Mouse (Mus musculus) forebrain, embryonic 11.5 days (tissue): Measurements from ENCODE around the gene Pnpla2. TPM values are rescaled to one million over a fixed set of nuclear protein-coding genes. Genes with fewer than 3 reads are reported as not detected.
"Not testable (repeated sequence)": the region's sequence is repeated elsewhere in the genome, so short reads cannot be mapped to it uniquely, and the experiment has no call there.

Experiments used
- ATAC-seq: fragments of 200-750 bp; cut with Nextera tagmentation; replicated peaks from 2 replicates; pipeline ENCODE4 v1.8.0; 2017; ENCODE audit warnings: moderate TSS enrichment; ENCODE audit not compliant: low FRiP score
- DNase-seq: peaks from one replicate; pipeline ENCODE4 v3.0.0-alpha.2; 2017; ENCODE audit warnings: low spot score
- H3K27ac ChIP-seq: fragments of 300-500 bp; sonication (generic); 2 replicates; pipeline ENCODE4 v1.5.1; 2014; ENCODE audit warnings: low read depth, low read length
- H3K27me3 ChIP-seq: fragments of 300-500 bp; sonication (generic); 2 replicates; pipeline ENCODE4 v1.6.1; 2014; ENCODE audit warnings: mild to moderate bottlenecking, low read length, mixed read lengths; ENCODE audit not compliant: control insufficient read depth, insufficient read depth
- H3K36me3 ChIP-seq: fragments of 300-500 bp; sonication (generic); 2 replicates; pipeline ENCODE4 v1.6.1; 2014; ENCODE audit warnings: mild to moderate bottlenecking, low read length, moderate library complexity, mixed read lengths; ENCODE audit not compliant: control insufficient read depth, insufficient read depth
- H3K4me1 ChIP-seq: fragments of 300-500 bp; sonication (generic); replicated peaks from 2 replicates; pipeline ENCODE4 v1.6.1; 2014; ENCODE audit warnings: low read length, mixed read lengths; ENCODE audit not compliant: control insufficient read depth, insufficient read depth
- H3K4me2 ChIP-seq: fragments of 300-500 bp; sonication (generic); 2 replicates; pipeline ENCODE4 v1.6.1; 2014; ENCODE audit warnings: low read depth, mild to moderate bottlenecking, low read length, moderate library complexity, mixed read lengths; ENCODE audit not compliant: severe bottlenecking
- H3K4me3 ChIP-seq: fragments of 300-500 bp; sonication (generic); 2 replicates; pipeline ENCODE4 v1.5.1; 2014; ENCODE audit warnings: low read depth, low read length
- H3K9ac ChIP-seq: fragments of 300-500 bp; sonication (generic); 2 replicates; pipeline ENCODE4 v1.6.1; 2014; ENCODE audit warnings: low read length
- H3K9me3 ChIP-seq: fragments of 300-500 bp; sonication (generic); 2 replicates; pipeline ENCODE4 v1.6.1; 2016; ENCODE audit warnings: low read length, mixed read lengths; ENCODE audit not compliant: control insufficient read depth
- WGBS: fragments of 180-500 bp; shearing (Covaris S2); extraction: QIAGEN DNeasy Blood & Tissue Kit; methylation state at CpG from one replicate; pipeline ENCODE4 v1.1.7; 2014; 5-methylcytosine and 5-hydroxymethylcytosine counted together
- polyA plus RNA-seq: library from polyadenylated mRNA; unstranded; fragments of >200 nt; fragmentation: Nextera tagmentation; extraction: Ambion mirVana; gene quantifications from 2 replicates; pipeline ENCODE4 v1.2.1, GENCODE M21; 2014

The Pnpla2 gene
- polyA plus RNA-seq, 1 experiment from 2014 or later: 16.9 TPM

- DNase-seq (no peak), ATAC-seq (no peak)
- H3K4me1 ChIP-seq: peaks cover 23% of the 10 kb centered on the region
- H3K4me3 ChIP-seq: no peak overlapping the region
- H3K9ac ChIP-seq: no peak overlapping the region
- H3K4me2 ChIP-seq: no peak overlapping the region
- 42% methylated on average over 6 of the region's 6 CpGs for WGBS
- no peak overlapping the region for H3K27ac ChIP-seq
- H3K27me3 ChIP-seq: no peaks in the 10 kb centered on the region; the same call in 1 of the 2 replicates
- no peaks in the 10 kb centered on the region for H3K9me3 ChIP-seq
- peaks cover 2% of the 10 kb centered on the region; the same call in 1 of the 2 replicates for H3K36me3 ChIP-seq
Measured at GRCm38 (mm10) chr7:141440613-141441012, 14.4 kb upstream of the Pnpla2 start.

DNA sequence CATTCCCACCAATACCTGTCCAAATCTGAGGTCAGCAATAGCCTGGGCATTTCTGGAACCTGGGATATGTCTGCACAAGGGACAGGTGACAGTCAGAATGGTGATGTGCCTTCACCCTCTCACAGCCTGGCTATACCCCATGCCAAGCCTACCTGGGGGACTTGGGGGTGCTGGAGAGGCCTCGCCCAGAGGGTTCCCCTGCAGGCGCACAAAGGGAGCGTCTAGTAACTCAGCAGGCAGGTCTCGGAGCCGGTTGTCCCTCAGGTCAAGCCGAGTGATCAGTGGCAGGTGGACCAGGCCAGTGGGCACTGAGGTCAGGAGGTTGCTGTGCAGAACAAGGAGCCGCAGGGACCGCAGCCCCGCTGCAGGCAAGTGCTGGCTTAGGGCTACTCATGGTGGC lies 13.5 kb upstream of the Pnpla2 start:
- H3K9ac ChIP-seq: no peak overlapping the region; the same call in 1 of the 2 replicates
- H3K27me3 ChIP-seq: no peaks in the 10 kb centered on the region; the same call in 1 of the 2 replicates
- H3K36me3 ChIP-seq: peaks cover 2% of the 10 kb centered on the region; the same call in 1 of the 2 replicates
- 96% methylated on average over 9 of the region's 9 CpGs for WGBS
- H3K4me2 ChIP-seq: no peak overlapping the region
- H3K27ac ChIP-seq: no peak overlapping the region
- no peaks in the 10 kb centered on the region for H3K9me3 ChIP-seq
- H3K4me3 ChIP-seq: no peak overlapping the region
- peak; percentile 51 for DNase-seq
- no peak for ATAC-seq
- H3K4me1 ChIP-seq: peaks cover 21% of the 10 kb centered on the region

DNA sequence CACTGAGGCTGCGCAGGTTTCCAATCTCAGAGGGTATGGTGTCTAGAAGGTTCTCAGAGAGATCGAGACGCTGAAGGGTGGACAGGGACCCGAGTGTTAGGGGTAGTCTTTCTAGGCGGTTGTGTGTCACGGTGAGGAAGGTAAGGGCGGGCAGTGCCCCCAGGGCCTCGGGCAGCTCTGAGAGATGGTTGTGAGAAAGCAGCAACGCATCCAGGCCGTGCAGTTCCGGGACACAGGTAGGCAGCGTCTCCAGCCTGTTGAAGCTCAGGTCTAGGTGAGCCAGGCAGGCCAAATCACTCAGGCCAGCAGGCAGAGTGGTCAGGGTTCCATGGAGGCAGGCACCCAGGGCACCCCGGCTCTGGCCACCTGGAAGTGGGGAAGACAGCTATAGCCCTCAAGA lies 12.8 kb upstream of the Pnpla2 start:
- H3K36me3 ChIP-seq: peaks cover 2% of the 10 kb centered on the region; the same call in 1 of the 2 replicates
- peak overlapping the region; percentile 40 for H3K4me3 ChIP-seq
- H3K27me3 ChIP-seq: no peaks in the 10 kb centered on the region; the same call in 1 of the 2 replicates
- no peak overlapping the region for H3K27ac ChIP-seq
- H3K9me3 ChIP-seq: no peaks in the 10 kb centered on the region
- peak overlapping the region; percentile 71 for H3K9ac ChIP-seq
- peaks cover 15% of the 10 kb centered on the region for H3K4me1 ChIP-seq
- ATAC-seq: no peak
- WGBS: 93% methylated on average over 13 of the region's 13 CpGs
- no peak for DNase-seq
- peak overlapping the region; percentile 80 for H3K4me2 ChIP-seq

DNA sequence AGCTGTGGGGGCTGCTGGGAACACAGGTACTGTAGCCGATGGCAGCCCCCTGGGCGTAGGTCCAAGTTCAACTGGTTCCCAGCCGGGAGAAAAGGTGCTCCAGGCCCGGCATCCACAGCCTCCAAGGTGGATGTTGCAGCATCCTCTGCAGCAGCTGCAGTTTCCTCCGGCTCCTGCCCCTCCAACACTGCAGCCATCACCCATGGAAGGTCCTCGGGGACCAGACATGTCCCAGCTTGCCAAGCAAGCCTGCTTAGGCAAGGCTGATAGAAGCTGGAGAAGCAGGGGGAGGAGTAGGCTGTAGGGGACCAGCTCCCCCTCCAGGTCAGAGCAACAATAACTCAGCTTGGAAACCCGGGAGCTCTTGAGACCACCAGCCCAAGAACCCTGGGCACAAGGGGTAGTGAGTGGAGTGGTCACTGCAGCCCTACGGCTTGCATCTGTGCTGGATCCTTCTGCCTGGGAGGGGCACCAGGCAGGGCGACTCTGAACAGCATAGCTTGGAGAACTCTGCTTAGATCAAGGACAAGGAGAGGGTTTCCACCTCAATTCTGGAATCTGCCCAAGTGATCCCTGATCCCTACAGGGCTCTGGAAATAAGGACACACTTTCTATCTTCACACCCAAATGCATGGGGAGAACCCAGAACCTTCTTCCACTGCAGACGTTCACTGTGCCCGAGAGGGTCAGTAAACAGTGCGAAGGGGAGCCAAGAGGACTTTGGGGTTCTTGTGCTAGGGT lies 11.7 kb upstream of the Pnpla2 start:
- ATAC-seq (0 out of 2 replicates have a peak, but pooled peaks have one; percentile 3), DNase-seq (peak; percentile 72)
- H3K4me2 ChIP-seq: peak overlapping the region; percentile 80
- H3K4me3 ChIP-seq: peak overlapping the region; percentile 40
- H3K27ac ChIP-seq: peak overlapping the region; percentile 37; the same call in 1 of the 2 replicates
- no peaks in the 10 kb centered on the region; the same call in 1 of the 2 replicates for H3K27me3 ChIP-seq
- H3K9me3 ChIP-seq: no peaks in the 10 kb centered on the region
- peak overlapping the region; percentile 71 for H3K9ac ChIP-seq
- 36% methylated on average over 12 of the region's 12 CpGs for WGBS
- peaks cover 2% of the 10 kb centered on the region; the same call in 1 of the 2 replicates for H3K36me3 ChIP-seq
- peaks cover 13% of the 10 kb centered on the region for H3K4me1 ChIP-seq

DNA sequence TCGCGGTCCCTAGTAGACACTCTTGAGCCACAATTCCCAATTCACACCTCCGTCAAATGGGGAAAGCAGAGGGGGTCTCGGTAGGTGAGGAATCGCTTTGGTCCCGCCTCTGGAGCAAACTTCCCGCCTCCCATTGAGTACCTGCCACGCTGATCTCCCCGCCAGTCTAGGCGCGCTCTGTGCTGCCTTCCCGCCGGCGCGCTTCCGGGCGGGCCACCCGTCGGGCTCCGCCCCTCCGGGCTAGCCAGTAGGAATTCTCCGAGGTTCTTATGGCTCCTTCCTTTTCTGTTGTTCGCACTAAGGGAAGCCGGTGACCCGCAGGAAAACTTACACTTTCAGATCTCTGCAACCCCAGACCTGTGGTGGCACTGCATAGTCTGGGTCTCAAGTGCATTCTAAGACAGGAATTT lies 11.2 kb upstream of the Pnpla2 start, which contains the start of gene Pidd1:
Pidd1 (minus strand) TSS at position 198 of the 410 bp plus-strand sequence.
- ATAC-seq: peak; percentile 44
- DNase-seq: peak; percentile 87
- H3K27ac ChIP-seq: peak within 1 kb of the TSS; percentile 37; the same call in 1 of the 2 replicates
- H3K9me3 ChIP-seq: no peaks in the 10 kb centered on the region
- H3K27me3 ChIP-seq: no peaks in the 10 kb centered on the region; the same call in 1 of the 2 replicates
- peak within 1 kb of the TSS; percentile 80 for H3K4me2 ChIP-seq
- H3K4me3 ChIP-seq: peak within 1 kb of the TSS; percentile 40
- peak within 1 kb of the TSS; percentile 71 for H3K9ac ChIP-seq
- H3K36me3 ChIP-seq: no peaks in the 10 kb centered on the region; the same call in 1 of the 2 replicates
- WGBS: under 1% methylated on average over 25 of the region's 25 CpGs
- H3K4me1 ChIP-seq: peaks cover 15% of the 10 kb centered on the region

GRCm38 (mm10) chr7:141446374-141446773 lies 8.6 kb upstream of the Pnpla2 start:
- not testable (repeated sequence) for H3K9me3 ChIP-seq, H3K9ac ChIP-seq, H3K27ac ChIP-seq, DNase-seq, ATAC-seq, H3K36me3 ChIP-seq, H3K27me3 ChIP-seq
- Histone ChIP-seq H3K4me3 (0 out of 2 replicates have a peak overlapping the region, but pooled peaks have one; percentile 77), H3K4me1 (peaks cover 15% of the 10 kb centered on the region), H3K4me2 (peak overlapping the region; percentile 75; the same call in 1 of the 2 replicates)
- WGBS: 89% methylated on average over 3 of the region's 3 CpGs

- peak; percentile 90 for ATAC-seq
- H3K27me3 ChIP-seq: no peaks in the 10 kb centered on the region
- peak within 1 kb of the TSS; percentile 77 for H3K4me3 ChIP-seq
- peak within 1 kb of the TSS; percentile 50; the same call in 1 of the 2 replicates for H3K27ac ChIP-seq
- H3K4me1 ChIP-seq: peaks cover 15% of the 10 kb centered on the region
- H3K9ac ChIP-seq: peak within 1 kb of the TSS; percentile 86
- peak; percentile 93 for DNase-seq
- H3K4me2 ChIP-seq: peak within 1 kb of the TSS; percentile 75
- H3K36me3 ChIP-seq: peaks cover 3% of the 10 kb centered on the region; the same call in 1 of the 2 replicates
- no peaks in the 10 kb centered on the region for H3K9me3 ChIP-seq
- under 1% methylated on average over 63 of the region's 63 CpGs for WGBS
Measured at GRCm38 (mm10) chr7:141447110-141447991, 7.6 kb upstream of the Pnpla2 start, which contains the start of gene Rplp2. Gene Rplp2, plus strand, starts transcription at chr7:141447370.

GRCm38 (mm10) chr7:141451928-141452327 lies 3.1 kb upstream of the Pnpla2 start:
- Histone ChIP-seq H3K27me3 (no peaks in the 10 kb centered on the region), H3K4me2 (no peak overlapping the region), H3K4me3 (no peak overlapping the region), H3K27ac (no peak overlapping the region), H3K36me3 (peaks cover 3% of the 10 kb centered on the region; the same call in 1 of the 2 replicates), H3K9ac (no peak overlapping the region), H3K9me3 (no peaks in the 10 kb centered on the region), H3K4me1 (peaks cover 10% of the 10 kb centered on the region)
- DNase-seq (no peak), ATAC-seq (no peak)
